Mouse (Mus musculus) megakaryocyte-erythroid progenitor cell, adult 5 weeks (primary cell): ENCODE results near the gene Ago3. TPM values are rescaled to one million over a fixed set of nuclear protein-coding genes. Genes with fewer than 3 reads are reported as not detected.

Source experiments
- polyA plus RNA-seq: library from polyadenylated mRNA; stranded (reverse); fragments of >175 nt; gene quantifications from 2 replicates; pipeline ENCODE4 v1.2.3, GENCODE M21; 2012

Ago3 gene
- polyA plus RNA-seq = 3.5 and 6.5 TPM in 2 replicates

GRCm38 (mm10) chr4:126429347-126430079, at the start of gene Ago3:
Ago3 (minus strand) TSS chr4:126429556.

DNA sequence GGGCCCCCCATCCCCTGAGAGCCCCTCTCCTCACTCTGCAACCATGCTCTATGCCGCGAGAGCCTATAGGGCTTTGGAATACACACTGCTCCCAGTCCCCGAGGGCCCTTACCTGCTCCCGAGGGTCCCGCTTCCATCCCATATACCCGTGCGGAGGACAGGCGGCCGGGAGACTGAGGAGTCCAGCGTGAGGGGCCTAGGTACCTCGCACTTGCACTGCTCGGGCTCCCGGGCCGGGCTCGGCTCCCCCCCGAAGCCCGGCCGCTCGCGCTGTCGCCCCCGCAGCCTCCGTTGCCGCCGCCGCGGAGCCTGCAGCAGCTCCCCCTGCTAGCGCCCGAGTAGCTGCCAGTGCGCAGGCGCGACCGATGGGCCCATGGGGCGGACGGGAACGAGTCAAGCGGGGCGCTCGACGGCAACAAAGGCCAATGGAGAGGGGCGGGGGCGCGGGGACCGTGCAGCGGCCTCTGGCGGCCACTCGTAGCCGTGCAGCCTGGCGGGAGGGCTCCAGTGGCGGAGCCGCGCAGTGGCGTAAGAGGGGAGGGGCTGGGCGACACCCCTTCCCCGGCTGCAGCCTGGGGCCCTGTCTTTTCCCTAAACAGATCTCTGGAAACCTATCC, 39.0 kb upstream of the Ago3 start, which contains the start of gene Ago1:
Ago1 (minus strand) TSS at position 299 of the 617 bp plus-strand sequence.

DNA sequence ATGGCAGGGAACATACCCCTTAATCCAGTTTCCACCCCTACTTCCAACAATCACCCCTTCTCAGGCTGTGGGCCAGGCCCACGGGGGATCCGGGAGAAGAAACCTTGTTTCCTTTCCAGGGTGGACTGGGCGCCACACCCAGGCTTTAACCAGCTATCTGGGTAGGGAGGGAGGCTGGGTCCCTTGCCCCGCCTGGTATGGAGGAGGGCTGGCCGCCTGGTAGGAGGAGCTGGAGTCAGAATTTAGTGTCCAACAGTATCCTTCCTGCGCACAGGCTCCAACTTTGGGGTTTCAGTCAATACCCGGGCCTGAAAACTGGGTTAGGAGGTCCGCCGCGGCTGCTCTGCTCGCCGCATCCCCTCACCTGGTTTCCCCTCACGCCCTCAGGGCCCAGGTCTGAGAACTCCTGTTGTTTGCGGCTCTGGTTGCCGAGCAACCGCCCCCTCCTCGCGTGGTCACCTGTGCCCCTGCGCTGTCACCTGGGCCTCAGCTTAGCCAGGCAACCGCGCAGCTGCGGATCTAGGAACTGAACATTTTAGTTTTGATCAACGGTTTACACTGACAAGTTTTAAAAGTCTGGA, 104.0 kb downstream of the Ago3 start, which contains the start of gene Tekt2:
Tekt2 (minus strand) TSS at position 408 of the 581 bp plus-strand sequence.

GRCm38 (mm10) chr4:126321111-126321853, 108.1 kb downstream of the Ago3 start, which contains the start of gene Adprhl2:
Adprhl2 (minus strand) TSS chr4:126321703.

GRCm38 (mm10) chr4:126286492-126286891, 142.9 kb downstream of the Ago3 start, which contains the start of gene Col8a2:
Col8a2 (plus strand) TSS chr4:126286793.

Other genes starting within 250 kb of the Ago3 start
- gene Thrap3, start 226.8 kb downstream of the Ago3 start, polyA plus RNA-seq = 156 and 255 TPM in 2 replicates
- 279 and 331 TPM in 2 replicates for gene Map7d1, start 173.2 kb downstream of the Ago3 start, polyA plus RNA-seq
- gene Trappc3, start 167.2 kb downstream of the Ago3 start, polyA plus RNA-seq = 28.4 and 37.2 TPM in 2 replicates
- 0.03 TPM in 1 of 2 replicates, not detected in the other for gene Col8a2, start 142.8 kb downstream of the Ago3 start, polyA plus RNA-seq
- gene Adprhl2, start 107.9 kb downstream of the Ago3 start, polyA plus RNA-seq = 61.8 and 65.3 TPM in 2 replicates
- 0.48 TPM in 1 of 2 replicates, not detected in the other for gene Tekt2, start 103.9 kb downstream of the Ago3 start, polyA plus RNA-seq
- 9.0 and 12.6 TPM in 2 replicates for gene Ago1, start 39.0 kb upstream of the Ago3 start, polyA plus RNA-seq
- gene Ago4, start 103.9 kb upstream of the Ago3 start, polyA plus RNA-seq = 0.67 and 0.78 TPM in 2 replicates
- gene Clspn, start 127.4 kb upstream of the Ago3 start, polyA plus RNA-seq = 4.5 and 7.8 TPM in 2 replicates
- gene 5730409E04Rik, start 180.3 kb upstream of the Ago3 start, polyA plus RNA-seq = 1.2 and 1.5 TPM in 2 replicates
- gene Psmb2, start 248.1 kb upstream of the Ago3 start, polyA plus RNA-seq = 139 and 174 TPM in 2 replicates